Mouse (Mus musculus) heart, adult 2 months (tissue): ENCODE results near the gene Etfa.

Experiments used
- CTCF ChIP-seq: fragments of 200-600 bp; IDR thresholded peaks from 2 replicates; pipeline ENCODE4 v1.8.1; 2022; ENCODE audit warnings: antibody characterized with exemption, mild to moderate bottlenecking, moderate library complexity
- EP300 ChIP-seq: fragments of 200-500 bp; IDR thresholded peaks from 2 replicates; pipeline ENCODE4 v1.6.1; 2011; ENCODE audit warnings: low read depth, low read length, control low read depth; ENCODE audit not compliant: insufficient read depth

- no peak for TF ChIP-seq CTCF
- TF ChIP-seq EP300: no peak
These were observed 62.0 kb downstream of the Etfa start for GRCm38 (mm10) chr9:55450035-55450434.
